Mouse (Mus musculus) testis, adult 2 months (tissue): Measurements from ENCODE around the gene Catsperz.

Experiments used
- CTCF ChIP-seq: fragments of 200-500 bp; IDR thresholded peaks from 2 replicates; pipeline ENCODE4 v1.5.1; 2012; ENCODE audit warnings: low read depth, mild to moderate bottlenecking, inconsistent platforms, low read length, moderate library complexity; ENCODE audit not compliant: control insufficient read depth, insufficient read depth, insufficient replicate concordance
- POLR2A ChIP-seq: fragments of 200-500 bp; IDR thresholded peaks from 2 replicates; pipeline ENCODE4 v1.6.1; 2012; ENCODE audit warnings: low read depth, mild to moderate bottlenecking, inconsistent platforms, low read length, moderate library complexity; ENCODE audit not compliant: control insufficient read depth

GRCm38 (mm10) chr19:6932018-6932417 is 6.8 kb upstream of the Catsperz start:
- TF ChIP-seq POLR2A (no peak), CTCF (no peak)
